Mouse (Mus musculus) skeletal muscle tissue, postnatal 0 days (tissue): Measurements from ENCODE around the gene H2al1e. TPM values are rescaled to one million over a fixed set of nuclear protein-coding genes. Genes with fewer than 3 reads are reported as not detected.

ENCODE experiments used
- polyA plus RNA-seq: library from polyadenylated mRNA; unstranded; fragments of >200 nt; fragmentation: Nextera tagmentation; extraction: Ambion mirVana; gene quantifications from 2 replicates; pipeline ENCODE4 v1.2.1, GENCODE M21; 2015

The H2al1e gene
- not detected in 2 replicates for polyA plus RNA-seq

GRCm38 (mm10) chrX:11311634-11312033 is at the start of gene H2al1e:
H2al1e (plus strand) TSS chrX:11311934.

GRCm38 (mm10) chrX:11298957-11299356 is 12.8 kb upstream of the H2al1e start, which contains the start of gene H2al1a:
H2al1a (plus strand) TSS chrX:11299257.

GRCm38 (mm10) chrX:11302132-11302531 is 9.6 kb upstream of the H2al1e start, which contains the start of gene H2al1b:
H2al1b (plus strand) TSS chrX:11302432.

GRCm38 (mm10) chrX:11305355-11305754 is 6.4 kb upstream of the H2al1e start, which contains the start of gene H2al1c:
H2al1c (plus strand) TSS chrX:11305655.

GRCm38 (mm10) chrX:11308524-11308923 is 3.2 kb upstream of the H2al1e start, which contains the start of gene H2al1d:
H2al1d (plus strand) TSS chrX:11308824.

DNA sequence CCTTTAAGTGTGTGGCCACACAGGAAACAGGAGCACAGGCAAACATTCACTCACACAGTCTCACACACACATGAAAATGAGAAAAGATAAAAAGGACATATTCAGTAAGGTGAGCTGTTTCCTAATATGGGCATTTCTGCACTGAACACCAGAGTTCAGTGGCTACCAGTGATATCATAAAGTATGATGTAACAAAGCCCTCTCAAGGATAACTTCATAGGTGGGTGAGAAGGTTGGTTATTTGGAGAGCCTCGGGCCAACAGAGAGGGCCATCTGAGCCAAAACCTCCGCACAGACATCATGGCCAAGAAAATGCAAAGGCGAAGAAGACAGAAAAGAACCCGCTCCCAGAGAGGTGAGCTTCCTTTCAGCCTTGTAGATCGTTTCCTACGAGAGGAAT is 3.1 kb downstream of the H2al1e start, which contains the start of gene H2al1f:
Gene H2al1f (plus strand): TSS at position 301 of the 400 bp plus-strand sequence.

DNA sequence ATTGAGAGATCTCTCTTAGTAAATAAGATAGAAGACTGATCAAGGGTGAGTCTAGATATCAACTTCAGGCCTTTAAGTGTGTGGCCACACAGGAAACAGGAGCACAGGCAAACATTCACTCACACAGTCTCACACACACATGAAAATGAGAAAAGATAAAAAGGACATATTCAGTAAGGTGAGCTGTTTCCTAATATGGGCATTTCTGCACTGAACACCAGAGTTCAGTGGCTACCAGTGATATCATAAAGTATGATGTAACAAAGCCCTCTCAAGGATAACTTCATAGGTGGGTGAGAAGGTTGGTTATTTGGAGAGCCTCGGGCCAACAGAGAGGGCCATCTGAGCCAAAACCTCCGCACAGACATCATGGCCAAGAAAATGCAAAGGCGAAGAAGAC is 6.2 kb downstream of the H2al1e start, which contains the start of gene H2al1g:
Gene H2al1g (plus strand): TSS at position 301 of the 400 bp plus-strand sequence.

DNA sequence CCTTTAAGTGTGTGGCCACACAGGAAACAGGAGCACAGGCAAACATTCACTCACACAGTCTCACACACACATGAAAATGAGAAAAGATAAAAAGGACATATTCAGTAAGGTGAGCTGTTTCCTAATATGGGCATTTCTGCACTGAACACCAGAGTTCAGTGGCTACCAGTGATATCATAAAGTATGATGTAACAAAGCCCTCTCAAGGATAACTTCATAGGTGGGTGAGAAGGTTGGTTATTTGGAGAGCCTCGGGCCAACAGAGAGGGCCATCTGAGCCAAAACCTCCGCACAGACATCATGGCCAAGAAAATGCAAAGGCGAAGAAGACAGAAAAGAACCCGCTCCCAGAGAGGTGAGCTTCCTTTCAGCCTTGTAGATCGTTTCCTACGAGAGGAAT is 9.5 kb downstream of the H2al1e start, which contains the start of gene H2al1h:
Gene H2al1h (plus strand): TSS at position 301 of the 400 bp plus-strand sequence.

GRCm38 (mm10) chrX:11324359-11324758 is 12.6 kb downstream of the H2al1e start, which contains the start of gene H2al1i:
H2al1i (plus strand) TSS chrX:11324659.

GRCm38 (mm10) chrX:11327522-11327921 is 15.8 kb downstream of the H2al1e start, which contains the start of gene H2al1j:
H2al1j (plus strand) TSS chrX:11327822.

Other genes starting within 250 kb of the H2al1e start
- gene H2al1a, start 12.7 kb upstream of the H2al1e start, polyA plus RNA-seq = not detected in 2 replicates
- gene H2al1b, start 9.5 kb upstream of the H2al1e start, polyA plus RNA-seq = not detected in 2 replicates
- gene H2al1c, start 6.3 kb upstream of the H2al1e start, polyA plus RNA-seq = not detected in 2 replicates
- not detected in 2 replicates for gene H2al1d, start 3.1 kb upstream of the H2al1e start, polyA plus RNA-seq
- gene H2al1f, start 3.2 kb downstream of the H2al1e start, polyA plus RNA-seq = not detected in 2 replicates
- gene H2al1g, start 6.3 kb downstream of the H2al1e start, polyA plus RNA-seq = not detected in 2 replicates
- gene H2al1h, start 9.6 kb downstream of the H2al1e start, polyA plus RNA-seq = not detected in 2 replicates
- not detected in 2 replicates for gene H2al1i, start 12.7 kb downstream of the H2al1e start, polyA plus RNA-seq
- gene H2al1j, start 15.9 kb downstream of the H2al1e start, polyA plus RNA-seq = not detected in 2 replicates